Mouse (Mus musculus) spleen, adult 2 months (tissue): Measurements from ENCODE around the gene Nrf1.

Source experiments
- CTCF ChIP-seq: fragments of 200-500 bp; IDR thresholded peaks from 2 replicates; pipeline ENCODE4 v1.5.1; 2011; ENCODE audit warnings: mild to moderate bottlenecking, inconsistent platforms; ENCODE audit not compliant: insufficient read depth, insufficient read length, insufficient replicate concordance; ENCODE audit errors: extremely low read depth
- POLR2A ChIP-seq: fragments of 200-500 bp; IDR thresholded peaks from 2 replicates; pipeline ENCODE4 v1.6.1; 2011; ENCODE audit warnings: low read depth, low read length, inconsistent platforms

GRCm38 (mm10) chr6:30177305-30177704 lies 129.5 kb downstream of the Nrf1 start:
- TF ChIP-seq CTCF (no peak), POLR2A (no peak)
